Mouse (Mus musculus) liver, postnatal 0 days (tissue): ENCODE data around the gene Muc3.

Experiments used
- CTCF ChIP-seq: sonication (generic); IDR thresholded peaks from 2 replicates; pipeline ENCODE4 v1.5.1; 2016; ENCODE audit warnings: antibody characterized with exemption, low read depth
- EP300 ChIP-seq: IDR thresholded peaks from 2 replicates; pipeline ENCODE4 v1.6.1; 2016; ENCODE audit warnings: antibody characterized with exemption, low read depth, mild to moderate bottlenecking

DNA sequence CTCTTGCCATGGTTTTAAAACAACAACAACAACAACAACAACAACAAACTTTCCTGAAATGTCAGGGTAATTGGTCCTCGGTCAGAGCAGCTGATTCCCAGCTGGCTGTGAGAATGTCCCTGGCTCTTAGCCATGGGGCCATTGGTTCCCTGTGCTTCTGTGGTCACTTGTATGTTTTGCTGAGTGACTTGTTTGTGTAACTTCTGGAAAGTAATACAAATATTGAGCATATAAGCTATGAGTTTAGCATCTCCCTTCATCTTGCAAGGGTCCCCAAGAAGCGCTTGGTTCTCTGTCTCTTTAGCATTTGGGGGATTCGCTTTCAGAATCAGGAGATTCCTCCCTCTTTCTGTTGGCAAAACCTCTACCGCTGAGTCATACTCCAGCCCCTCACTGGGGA is 42.7 kb downstream of the Muc3 start:
- no peak for TF ChIP-seq CTCF
- TF ChIP-seq EP300 = no peak
